Mouse (Mus musculus): ENCODE results near the gene Rabl2.
A peak's percentile ranks its signal among the peaks of the same experiment; 100 is the strongest.

DNA sequence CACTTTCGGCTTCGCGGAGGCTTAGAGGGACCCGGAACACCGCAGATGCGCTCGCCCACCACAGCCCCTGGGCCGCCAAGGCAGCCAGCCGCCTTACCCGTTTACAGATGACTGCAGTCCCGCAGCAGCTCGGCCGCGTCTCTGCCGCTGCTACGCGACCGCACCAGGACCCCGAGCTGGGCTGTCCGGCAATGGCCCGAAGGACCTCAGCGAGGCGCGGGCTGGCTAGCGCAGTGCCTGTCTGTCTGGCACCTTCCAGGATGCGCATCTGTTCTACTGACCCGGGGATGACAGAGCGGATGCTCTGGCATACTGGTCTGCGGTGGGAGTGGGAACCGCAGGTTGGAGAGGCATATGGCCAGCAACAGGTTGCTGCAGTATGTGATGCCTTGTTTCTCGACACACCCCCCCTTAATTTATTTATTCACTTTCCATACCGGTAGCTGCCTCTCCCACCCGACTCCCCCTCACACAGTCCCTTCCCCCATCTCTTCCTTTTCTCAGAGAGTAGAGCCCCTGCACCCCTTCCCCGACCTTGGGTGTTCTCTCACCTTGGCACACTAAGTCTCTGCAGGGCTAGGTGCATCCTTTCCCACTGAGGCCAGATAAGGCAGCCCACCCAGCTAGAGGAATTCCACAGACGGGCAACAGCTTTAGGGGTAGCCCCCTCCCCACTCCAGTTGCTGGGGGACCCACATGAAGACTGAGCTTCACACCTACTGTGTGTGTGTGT lies at the start of gene Rabl2:
- TF ChIP-seq CTCF (IDR thresholded peaks at IDR 0.05; ENCODE audit: borderline replicate concordance, insufficient read depth, low read length) (no peak), POLR2A (IDR thresholded peaks at IDR 0.05; ENCODE audit: low read depth, low read length) (peak; percentile 79)

All from embryonic fibroblast, embryonic 13.5 days (primary cell).